28 mouse cellular contexts compared by ENCODE assay signal in genomic region chr9:62944063-62944462, GRCm38 (mm10).
"Had no signal": no experiment of that assay in that cellular context is flagged by ENCODE, and none has a peak within 500 bp of the region (broad histone marks: within the 10 kb centered on the region; RNA-seq: fewer than 3 reads in every experiment).

No protein-coding gene starts in this region.

- H3K27ac ChIP-seq: embryonic facial prominence, embryonic 10.5 days; embryonic facial prominence, embryonic 12.5 days; embryonic facial prominence, embryonic 13.5 days; embryonic facial prominence, embryonic 15.5 days; forebrain, embryonic 10.5 days; forebrain, embryonic 12.5 days; forebrain, embryonic 13.5 days; forebrain, embryonic 15.5 days; gastrocnemius, adult 2 months; heart, adult 2 months had no signal

- H3K9me3 ChIP-seq: embryonic facial prominence, embryonic 10.5 days; embryonic facial prominence, embryonic 12.5 days; embryonic facial prominence, embryonic 13.5 days; embryonic facial prominence, embryonic 15.5 days; forebrain, embryonic 10.5 days; forebrain, embryonic 12.5 days; forebrain, embryonic 13.5 days; forebrain, embryonic 15.5 days had no signal

- DNase-seq: cerebellum, adult 8-10 months; cerebellum, adult 9-10 months; cerebellum, adult 9-11 months; cerebellum, postnatal 10 days; cerebellum, postnatal 14 days; cerebellum, postnatal 25 days; cerebellum, postnatal 36 days; embryo, embryonic 11 days; forebrain, postnatal 0 days; gastrocnemius, adult 2 months; gastrocnemius, postnatal 10 days; gastrocnemius, postnatal 14 days; gastrocnemius, postnatal 25 days; gastrocnemius, postnatal 36 days; heart, adult 11 months; heart, adult 18-20 months; heart, adult 2 months had no signal

- ATAC-seq: forebrain, embryonic 13.5 days; forebrain, embryonic 14.5 days; forebrain, embryonic 15.5 days; forebrain, embryonic 16.5 days; forebrain, postnatal 0 days had no signal

- H3K4me2 ChIP-seq: embryonic facial prominence, embryonic 12.5 days; embryonic facial prominence, embryonic 13.5 days; embryonic facial prominence, embryonic 15.5 days; forebrain, embryonic 12.5 days; forebrain, embryonic 13.5 days; forebrain, embryonic 15.5 days had no signal

- H3K4me1 ChIP-seq: forebrain, embryonic 10.5 days; forebrain, embryonic 12.5 days; forebrain, embryonic 13.5 days; forebrain, embryonic 15.5 days had no signal

- H3K9ac ChIP-seq: embryonic facial prominence, embryonic 12.5 days; embryonic facial prominence, embryonic 13.5 days; embryonic facial prominence, embryonic 15.5 days; forebrain, embryonic 12.5 days; forebrain, embryonic 13.5 days; forebrain, embryonic 15.5 days; forebrain, postnatal 0 days had no signal

- H3K36me3 ChIP-seq: embryonic facial prominence, embryonic 15.5 days; forebrain, embryonic 15.5 days had no signal

- H3K4me3 ChIP-seq: embryonic facial prominence, embryonic 10.5 days; embryonic facial prominence, embryonic 12.5 days; embryonic facial prominence, embryonic 13.5 days; embryonic facial prominence, embryonic 15.5 days; erythroblast, embryonic 14.5 days; forebrain, embryonic 10.5 days; forebrain, embryonic 12.5 days; forebrain, embryonic 13.5 days; forebrain, embryonic 15.5 days; gastrocnemius, adult 2 months; heart, adult 2 months had no signal

- H3K27me3 ChIP-seq: embryonic facial prominence, embryonic 12.5 days; embryonic facial prominence, embryonic 13.5 days; embryonic facial prominence, embryonic 15.5 days; forebrain, embryonic 12.5 days; forebrain, embryonic 13.5 days; forebrain, embryonic 15.5 days had no signal
